Mouse (Mus musculus) central nervous system, embryonic 18 days (tissue): ENCODE measurements around the gene Gm15056. TPM values are rescaled to one million over a fixed set of nuclear protein-coding genes. Genes with fewer than 3 reads are reported as not detected.

ENCODE experiments used
- polyA plus RNA-seq: library from polyadenylated mRNA; depleted of rRNA; stranded (reverse); fragments of >200 nt; gene quantifications from 2 replicates; pipeline ENCODE4 v1.2.3, GENCODE M21; 2012; rRNA removed

Gene Gm15056
- polyA plus RNA-seq: not detected in 2 replicates

GRCm38 (mm10) chr8:20902527-20902926, at the start of gene Gm15056:
Gene Gm15056, minus strand, starts transcription at chr8:20902627.

GRCm38 (mm10) chr8:20944610-20945009, 42.2 kb upstream of the Gm15056 start, which contains the start of gene AY761185:
Gene AY761185, minus strand, starts transcription at chr8:20944710.

GRCm38 (mm10) chr8:20921971-20922370, 19.5 kb upstream of the Gm15056 start, which contains the start of gene Gm6040:
Gene Gm6040, minus strand, starts transcription at chr8:20922071.

GRCm38 (mm10) chr8:20892369-20892768, 10.1 kb downstream of the Gm15056 start, which contains the start of gene Defb33:
Gene Defb33, plus strand, starts transcription at chr8:20892669.

Other genes starting within 250 kb of the Gm15056 start
- not detected in 2 replicates for gene Defb33, start 10.0 kb downstream of the Gm15056 start, polyA plus RNA-seq
- not detected in 2 replicates for gene Gm6040, start 19.4 kb upstream of the Gm15056 start, polyA plus RNA-seq
- gene AY761185, start 42.1 kb upstream of the Gm15056 start, polyA plus RNA-seq: not detected in 2 replicates
- gene Defa21, start 122.9 kb upstream of the Gm15056 start, polyA plus RNA-seq: not detected in 2 replicates
- gene Defa23, start 152.4 kb upstream of the Gm15056 start, polyA plus RNA-seq: not detected in 2 replicates
- gene Defa35, start 162.4 kb upstream of the Gm15056 start, polyA plus RNA-seq: not detected in 2 replicates
- not detected in 2 replicates for gene Defa25, start 181.8 kb upstream of the Gm15056 start, polyA plus RNA-seq
- not detected in 2 replicates for gene Gm14851, start 193.4 kb upstream of the Gm15056 start, polyA plus RNA-seq
- gene Defa30, start 232.0 kb upstream of the Gm15056 start, polyA plus RNA-seq: not detected in 2 replicates